Mouse (Mus musculus): Measurements from ENCODE around the gene Ralgapa1.

- no peak for TF ChIP-seq CTCF (IDR thresholded peaks at IDR 0.05; ENCODE audit: low read depth, low read length)
- TF ChIP-seq POLR2A (IDR thresholded peaks at IDR 0.05; ENCODE audit: insufficient read depth, low read length): no peak
These were observed 263.1 kb downstream of the Ralgapa1 start for GRCm38 (mm10) chr12:55557866-55558265.
